Mouse (Mus musculus): ENCODE measurements around the gene Ssxb2. TPM values are rescaled to one million over a fixed set of nuclear protein-coding genes. Genes with fewer than 3 reads are reported as not detected.
"Not testable (repeated sequence)": the region's sequence is repeated elsewhere in the genome, so short reads cannot be mapped to it uniquely, and the experiment has no call there.

Gene Ssxb2
- not detected in 2 replicates for polyA plus RNA-seq (2016; fragmentation: Nextera tagmentation; extraction: Ambion mirVana)

GRCm38 (mm10) chrX:8461626-8462025 is at the start of gene Ssxb2:
TSS of gene Ssxb2 (minus strand) at chrX:8461726.
- peaks cover 21% of the 10 kb centered on the region for H3K9me3 ChIP-seq
- not testable (repeated sequence) for DNase-seq (ENCODE audit: low spot score); H3K27ac ChIP-seq; H3K36me3 ChIP-seq; H3K27me3 ChIP-seq (ENCODE audit: insufficient read depth, poor library complexity, severe bottlenecking); H3K4me3 ChIP-seq; H3K4me1 ChIP-seq (replicated peaks)
- WGBS, result 63% methylated on average over 2 of the region's 2 CpGs

- WGBS, result 30% methylated on average over 1 of the region's 1 CpGs
- H3K27ac ChIP-seq; H3K36me3 ChIP-seq; DNase-seq (ENCODE audit: low spot score); H3K9me3 ChIP-seq; H3K27me3 ChIP-seq (ENCODE audit: insufficient read depth, poor library complexity, severe bottlenecking); H3K4me3 ChIP-seq; H3K4me1 ChIP-seq (replicated peaks): not testable (repeated sequence)
Observed at GRCm38 (mm10) chrX:8413005-8413404, 48.5 kb downstream of the Ssxb2 start, which contains the start of gene Ssxb1. TSS of gene Ssxb1 (plus strand) at chrX:8413305.

Other genes starting within 250 kb of the Ssxb2 start
- 45.7 and 48.9 TPM in 2 replicates for gene Ftsj1, start 209.3 kb downstream of the Ssxb2 start, polyA plus RNA-seq (2016; fragmentation: Nextera tagmentation; extraction: Ambion mirVana)
- 4.7 and 6.1 TPM in 2 replicates for gene Slc38a5, start 190.6 kb downstream of the Ssxb2 start, polyA plus RNA-seq (2016; fragmentation: Nextera tagmentation; extraction: Ambion mirVana)
- gene Ssxb10, start 134.3 kb downstream of the Ssxb2 start, polyA plus RNA-seq (2016; fragmentation: Nextera tagmentation; extraction: Ambion mirVana), result not detected in 2 replicates
- not detected in 2 replicates for gene Ssxb9, start 94.7 kb downstream of the Ssxb2 start, polyA plus RNA-seq (2016; fragmentation: Nextera tagmentation; extraction: Ambion mirVana)
- gene Ssxb1, start 48.4 kb downstream of the Ssxb2 start, polyA plus RNA-seq (2016; fragmentation: Nextera tagmentation; extraction: Ambion mirVana), result not detected in 2 replicates
- not detected in 2 replicates for gene Gm14459, start 63.2 kb upstream of the Ssxb2 start, polyA plus RNA-seq (2016; fragmentation: Nextera tagmentation; extraction: Ambion mirVana)
- gene Ssxb6, start 86.5 kb upstream of the Ssxb2 start, polyA plus RNA-seq (2016; fragmentation: Nextera tagmentation; extraction: Ambion mirVana), result not detected in 2 replicates
- not detected in 2 replicates for gene Ssxb3, start 130.1 kb upstream of the Ssxb2 start, polyA plus RNA-seq (2016; fragmentation: Nextera tagmentation; extraction: Ambion mirVana)
- gene Ssxb8, start 229.1 kb upstream of the Ssxb2 start, polyA plus RNA-seq (2016; fragmentation: Nextera tagmentation; extraction: Ambion mirVana), result not detected in 2 replicates